Mouse (Mus musculus) cerebellum, adult 18-20 months (tissue): Measurements from ENCODE around the gene Ttc37.

Source experiments
- DNase-seq, 2 experiments: peaks; one replicate each; pipeline ENCODE4 v3.0.0; 2021

Gene Ttc37

GRCm38 (mm10) chr13:76160587-76160986, 62.1 kb downstream of the Ttc37 start:
- DNase-seq: no peak

GRCm38 (mm10) chr13:76174297-76174696, 75.8 kb downstream of the Ttc37 start:
- DNase-seq: no peak

- DNase-seq: peak; percentile 51 to 66
Observed at GRCm38 (mm10) chr13:76178700-76179099, 80.2 kb downstream of the Ttc37 start.

- DNase-seq: peak; percentile 50 to 51
Observed at GRCm38 (mm10) chr13:76187651-76188050, 89.1 kb downstream of the Ttc37 start.

GRCm38 (mm10) chr13:76189190-76189589, 90.7 kb downstream of the Ttc37 start:
- DNase-seq: peak; percentile 73 to 80

- DNase-seq: peak in 1 of 2 experiments; percentile 27
Observed at GRCm38 (mm10) chr13:76190273-76190672, 91.7 kb downstream of the Ttc37 start.

- DNase-seq: peak in 1 of 2 experiments; percentile 34
Observed at GRCm38 (mm10) chr13:76194937-76195336, 96.4 kb downstream of the Ttc37 start.

- peak; percentile 30 to 41 for DNase-seq
Observed at GRCm38 (mm10) chr13:76195431-76196138, 97.1 kb downstream of the Ttc37 start.

DNA sequence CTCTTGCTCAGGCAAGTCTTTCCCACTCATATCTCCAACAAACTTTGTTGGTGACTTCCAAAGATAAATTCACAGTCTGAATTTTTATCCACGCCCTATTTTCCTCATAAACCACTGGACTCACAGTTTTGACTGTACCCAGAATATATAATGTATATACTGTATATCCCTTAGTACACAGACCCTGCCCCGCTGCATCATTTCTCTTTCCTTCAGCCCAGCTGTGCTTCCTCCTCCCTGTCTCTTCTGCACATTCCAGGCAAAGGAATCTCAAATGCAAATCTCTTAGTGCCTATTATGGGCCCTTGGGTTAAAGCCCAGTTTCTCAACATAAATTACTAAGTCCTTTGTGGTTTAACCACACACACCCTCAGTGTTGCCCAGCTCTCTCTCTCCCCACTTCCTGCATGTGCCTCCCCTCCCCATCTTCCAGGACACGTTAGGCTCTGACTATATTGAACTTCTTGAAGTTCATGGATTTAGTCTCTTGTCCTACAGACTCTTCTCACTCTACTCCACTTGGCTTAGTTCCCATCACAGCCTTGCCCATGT, 98.8 kb downstream of the Ttc37 start:
- no peak for DNase-seq

- DNase-seq: no peak
Observed at GRCm38 (mm10) chr13:76199943-76200342, 101.4 kb downstream of the Ttc37 start.

GRCm38 (mm10) chr13:76214928-76215327, 116.4 kb downstream of the Ttc37 start:
- DNase-seq: no peak

DNA sequence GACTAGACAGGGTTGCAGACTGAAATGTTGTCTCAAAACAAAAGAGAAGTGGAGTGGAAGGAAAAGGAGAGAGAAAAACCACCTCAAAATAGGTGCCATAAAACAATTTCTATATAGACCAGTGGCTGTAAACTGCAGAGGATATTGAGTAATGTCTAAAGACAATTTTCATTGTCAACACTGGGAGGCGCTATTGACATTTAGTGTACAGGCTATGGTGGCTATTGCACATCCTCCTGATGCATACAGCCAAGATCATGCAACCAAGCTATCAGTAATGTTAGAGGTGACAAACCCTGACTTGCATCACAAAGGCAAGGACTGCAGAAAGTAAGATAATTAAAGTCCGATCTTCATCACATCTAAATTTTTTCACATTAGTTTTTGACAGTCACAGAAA, 116.9 kb downstream of the Ttc37 start:
- peak; percentile 61 to 62 for DNase-seq
